Mouse (Mus musculus) naive thymus-derived CD4-positive, alpha-beta T cell, adult 2 months (primary cell): ENCODE measurements around the gene Cactin.

Source experiments
- DNase-seq: peaks from one replicate; pipeline ENCODE4 v3.0.0-alpha.2; 2011; ENCODE audit warnings: low read depth

Cactin gene

DNA sequence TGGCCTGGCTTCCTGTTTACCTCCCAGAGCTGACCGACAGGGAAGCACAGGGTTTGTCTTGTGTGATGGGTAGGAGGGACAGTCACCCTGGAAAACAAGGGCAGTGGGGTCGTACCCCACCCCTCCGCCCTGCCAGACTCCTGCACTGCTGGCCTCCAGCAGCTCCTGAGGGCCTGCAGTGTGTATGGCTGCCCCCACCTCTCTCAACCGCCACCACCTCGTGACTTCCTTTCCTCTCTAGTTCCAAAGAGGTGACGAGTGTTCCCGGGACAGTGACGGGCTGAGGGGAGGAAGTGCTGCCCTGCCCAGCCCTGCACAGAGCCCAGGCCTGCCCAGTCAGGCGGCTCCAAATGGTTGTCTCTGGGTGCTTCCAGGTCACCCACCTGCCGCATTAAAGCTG is 23.1 kb upstream of the Cactin start:
- peak; percentile 73 for DNase-seq

DNA sequence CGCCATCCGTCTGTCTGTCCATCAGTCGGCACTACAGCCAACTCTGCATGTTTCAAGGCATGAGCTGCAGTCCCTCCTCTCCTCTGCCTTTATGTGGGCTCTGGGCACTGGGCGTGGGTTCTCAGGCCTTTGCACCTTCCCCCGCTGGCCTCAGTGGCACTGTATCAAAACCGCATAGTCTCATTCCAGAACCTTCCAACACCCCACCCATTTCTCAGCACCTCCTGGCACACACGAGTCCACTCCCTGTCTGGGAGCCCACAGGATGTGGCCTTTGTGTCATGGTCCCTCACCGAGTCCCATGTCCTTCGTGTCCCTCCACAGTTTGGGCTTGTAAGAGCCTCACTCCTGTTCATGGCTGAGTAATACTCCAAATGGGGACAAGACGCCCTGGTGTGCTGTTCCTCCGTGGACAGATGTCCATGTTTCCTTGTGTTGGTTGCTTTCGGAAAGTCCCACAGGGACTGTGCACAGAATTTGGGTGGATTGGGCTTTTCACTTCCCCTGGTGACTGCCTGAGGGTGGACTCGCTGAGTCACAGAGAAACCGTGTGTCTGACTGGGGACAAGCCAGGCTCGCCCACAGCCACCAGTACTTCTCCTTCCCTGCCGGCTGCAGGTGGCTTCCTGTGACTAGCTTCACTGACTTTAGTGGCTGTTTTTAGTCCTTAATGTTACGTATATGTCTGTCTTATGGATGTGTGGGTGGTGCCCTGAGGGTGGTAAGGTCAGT is 22.4 kb upstream of the Cactin start:
- DNase-seq = peak; percentile 60

DNA sequence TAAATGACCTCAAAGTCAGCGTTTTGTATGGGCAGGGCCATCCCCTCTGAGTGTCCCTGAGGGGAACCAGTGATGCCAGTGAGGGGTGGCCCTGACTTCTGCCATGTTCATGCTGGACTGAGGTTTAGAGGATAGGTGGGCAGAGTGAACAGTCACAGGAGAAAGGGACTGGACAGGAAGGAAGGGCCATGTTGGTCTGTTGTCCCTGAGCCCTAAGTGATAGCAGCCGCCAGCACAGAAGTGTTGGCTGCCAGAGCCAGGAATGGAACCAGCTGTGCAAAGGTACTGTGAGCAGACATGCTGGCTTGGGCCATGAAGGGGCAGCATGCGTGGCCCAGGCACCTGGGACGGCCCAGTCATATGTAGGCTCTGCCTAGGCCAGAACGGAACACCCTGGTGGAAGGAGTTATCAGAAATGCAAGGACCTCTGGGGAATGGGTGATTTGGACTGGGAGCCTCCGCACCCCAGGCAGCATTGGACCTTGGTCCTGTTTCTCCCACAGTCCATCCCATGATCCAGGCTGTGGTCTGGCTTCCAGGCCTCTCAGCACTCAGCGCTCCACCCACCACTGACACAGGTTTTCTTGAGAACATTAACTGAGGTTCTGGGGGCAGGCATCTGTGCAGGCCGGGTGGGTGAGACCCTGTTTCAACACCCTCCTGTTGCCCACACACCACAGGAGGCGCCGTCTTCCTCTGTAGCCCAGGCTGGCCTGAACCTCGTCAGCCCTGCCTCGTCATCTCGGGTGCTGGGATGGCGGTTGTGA is 21.1 kb upstream of the Cactin start:
- no peak for DNase-seq

DNA sequence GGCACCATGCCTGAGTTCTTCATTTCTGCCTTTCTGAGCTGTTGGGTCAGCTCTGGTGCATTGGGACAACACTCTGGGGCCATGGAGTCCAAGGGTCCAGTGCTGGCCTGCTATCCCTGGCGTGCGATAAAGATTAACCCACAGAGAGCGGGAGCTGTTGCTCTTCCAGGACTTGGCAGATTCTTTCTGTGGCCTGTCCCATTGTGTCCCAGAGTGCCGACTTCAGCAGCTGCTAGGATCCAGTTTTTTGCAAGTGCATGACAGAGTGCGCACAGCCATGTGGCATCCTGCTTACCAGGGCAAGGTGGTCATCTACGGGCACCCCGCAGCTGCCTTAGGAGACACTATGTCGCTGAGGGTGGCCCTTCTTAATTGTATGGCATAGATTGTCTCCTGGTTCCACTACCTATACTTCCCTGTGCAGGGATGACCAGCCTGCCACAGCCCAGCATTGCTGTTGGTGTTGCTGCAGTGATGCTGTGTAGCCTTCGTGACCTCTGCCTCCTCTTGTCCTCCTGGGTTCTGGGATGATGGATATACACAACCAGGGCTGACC is 20.5 kb upstream of the Cactin start:
- no peak for DNase-seq

DNA sequence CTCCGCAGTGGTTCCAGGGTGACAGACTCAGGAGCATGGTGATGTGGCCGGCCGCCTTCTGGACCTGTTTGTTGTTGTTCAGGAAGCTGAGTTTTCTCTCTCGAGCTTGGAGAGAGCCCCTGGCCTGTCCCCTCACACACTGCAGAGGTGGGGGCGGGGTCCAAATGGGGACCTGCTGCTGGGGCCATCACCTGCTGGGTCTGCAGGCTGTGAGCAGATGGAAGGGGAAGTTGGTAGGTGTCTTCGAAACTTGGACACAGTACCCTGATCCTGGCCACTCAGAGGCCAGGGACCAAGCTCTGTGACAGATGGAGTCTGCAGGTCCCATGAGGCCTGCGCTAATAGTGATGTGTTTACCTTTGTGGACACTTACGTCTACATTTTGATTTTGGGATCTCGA is 19.6 kb upstream of the Cactin start:
- DNase-seq = no peak

DNA sequence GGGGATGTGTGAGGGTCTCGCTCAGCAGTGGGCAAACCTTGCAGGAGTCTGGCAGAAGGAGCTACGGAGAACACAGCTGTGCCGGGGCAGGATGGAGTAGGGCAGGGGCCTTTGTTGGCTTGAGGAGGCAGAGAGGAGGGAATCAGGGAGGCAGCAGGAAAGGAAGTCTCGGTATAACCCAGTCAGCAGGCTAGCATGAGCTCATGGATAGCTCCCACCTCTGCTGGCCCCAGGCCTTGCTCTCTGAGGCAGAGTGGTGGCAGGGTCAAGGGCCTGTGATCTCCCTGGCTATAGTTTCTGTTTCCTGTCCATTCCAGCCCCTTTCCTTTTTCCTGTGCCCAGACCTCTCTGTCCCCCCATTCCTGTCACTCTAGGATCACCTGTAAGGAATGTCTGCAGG is 18.6 kb upstream of the Cactin start:
- no peak for DNase-seq

DNA sequence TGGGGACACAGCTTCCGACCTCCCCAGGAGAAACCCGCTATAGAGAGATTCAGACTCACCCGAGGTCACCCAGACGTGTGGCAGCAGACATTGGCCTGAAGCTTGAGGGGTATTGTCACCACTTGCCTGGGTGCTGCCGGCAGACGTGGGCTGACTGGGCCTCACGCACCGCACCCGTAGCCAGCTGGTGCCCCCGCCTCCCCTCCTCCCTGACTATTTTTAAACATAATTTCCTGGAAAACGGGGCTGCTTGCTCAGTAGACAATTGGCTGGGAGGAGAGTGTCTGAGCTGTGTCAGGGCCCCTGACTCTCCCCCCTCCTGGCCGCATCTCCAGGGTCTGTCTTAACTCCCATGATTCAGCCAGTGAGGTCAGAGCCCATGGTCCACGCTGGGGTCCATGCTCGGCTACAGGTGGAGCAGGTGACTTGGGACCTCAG is 18.1 kb upstream of the Cactin start:
- no peak for DNase-seq

DNA sequence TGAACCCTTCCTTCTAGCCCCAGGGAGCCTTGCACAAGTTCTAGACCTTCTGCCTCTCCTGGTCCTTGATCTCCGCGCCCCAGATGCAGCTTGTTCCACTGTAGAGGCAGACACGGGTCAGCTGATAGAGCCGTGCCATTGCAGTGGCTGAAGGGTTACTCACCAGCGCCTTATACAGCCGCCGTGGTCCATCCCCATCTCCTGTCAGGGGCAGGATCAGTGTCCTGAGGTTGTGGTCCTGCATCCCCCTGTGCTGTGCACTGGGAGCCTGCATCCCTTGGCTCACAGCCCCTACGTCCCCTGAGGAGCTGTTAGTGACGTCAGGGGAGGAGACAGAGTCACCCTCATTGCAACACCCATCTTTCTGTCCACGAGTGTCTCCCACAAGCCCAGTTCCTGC is 17.6 kb upstream of the Cactin start:
- DNase-seq = no peak

DNA sequence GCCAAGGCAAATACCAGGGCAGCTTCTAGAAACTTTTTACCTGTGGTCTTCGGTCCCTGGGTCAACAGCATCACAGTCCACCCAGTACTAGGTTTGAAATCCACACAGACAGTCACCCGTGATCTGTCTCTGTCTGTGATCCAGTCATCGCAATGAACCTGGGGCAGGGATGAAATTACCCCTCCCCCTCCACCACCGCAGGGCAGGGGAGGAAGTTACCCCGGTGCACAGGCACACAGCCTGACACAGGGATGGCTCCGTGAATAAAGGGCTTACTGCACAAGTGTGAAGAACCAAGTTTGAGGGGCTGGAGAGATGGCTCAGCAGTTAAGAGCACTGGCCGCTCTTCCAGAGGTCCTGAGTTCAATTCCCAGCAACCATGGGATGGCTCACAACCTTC is 17.1 kb upstream of the Cactin start:
- DNase-seq = peak; percentile 71

DNA sequence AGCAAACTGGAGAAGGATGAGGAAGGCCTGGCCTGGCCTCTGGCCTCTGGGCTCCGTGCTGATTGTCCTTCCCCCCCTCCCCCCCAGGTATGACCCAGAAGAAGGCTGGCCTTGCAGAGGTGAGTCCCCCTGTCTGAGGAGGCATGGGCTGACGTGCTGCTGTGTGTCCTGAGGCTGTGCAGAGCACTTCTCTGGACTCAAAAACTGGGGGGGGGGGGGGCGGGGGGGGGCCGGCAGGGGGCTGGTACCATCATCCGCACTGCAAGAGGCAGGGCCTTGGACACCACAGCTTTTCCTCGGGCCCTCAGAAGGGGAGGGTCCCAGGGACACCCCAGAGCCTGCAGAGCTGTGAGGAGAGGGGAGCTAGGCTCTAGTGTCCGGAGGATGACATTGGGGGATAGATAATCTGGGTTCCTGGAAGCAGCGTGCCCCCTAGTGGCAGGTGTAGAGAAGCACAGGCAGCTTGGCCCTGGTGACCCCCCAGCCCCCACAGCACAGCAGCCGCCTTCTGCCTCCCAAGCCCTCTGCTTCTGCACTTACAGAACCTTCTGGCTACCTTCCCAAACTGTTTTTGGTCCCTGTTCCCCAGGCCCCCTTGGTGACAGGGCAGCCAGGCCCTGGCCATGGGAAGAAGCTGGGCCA is 16.2 kb upstream of the Cactin start:
- DNase-seq = peak; percentile 83

DNA sequence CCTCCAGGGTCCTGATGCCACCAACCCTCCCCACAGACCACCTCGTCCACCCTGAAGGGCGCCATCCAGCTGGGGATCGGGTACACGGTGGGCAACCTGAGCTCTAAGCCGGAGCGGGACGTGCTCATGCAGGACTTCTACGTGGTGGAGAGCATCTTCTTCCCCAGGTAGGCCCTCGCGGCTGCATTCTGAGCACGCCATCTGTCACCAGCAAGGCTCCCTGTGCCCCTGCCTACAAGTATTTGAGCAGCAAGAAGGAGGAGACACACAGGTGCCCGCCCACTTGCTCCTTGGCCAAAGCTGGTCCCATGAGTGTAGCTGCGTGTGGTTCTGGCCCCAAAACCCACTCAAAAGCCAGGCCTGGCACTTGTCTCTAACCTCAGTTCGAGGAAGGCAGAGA is 15.2 kb upstream of the Cactin start:
- no peak for DNase-seq

DNA sequence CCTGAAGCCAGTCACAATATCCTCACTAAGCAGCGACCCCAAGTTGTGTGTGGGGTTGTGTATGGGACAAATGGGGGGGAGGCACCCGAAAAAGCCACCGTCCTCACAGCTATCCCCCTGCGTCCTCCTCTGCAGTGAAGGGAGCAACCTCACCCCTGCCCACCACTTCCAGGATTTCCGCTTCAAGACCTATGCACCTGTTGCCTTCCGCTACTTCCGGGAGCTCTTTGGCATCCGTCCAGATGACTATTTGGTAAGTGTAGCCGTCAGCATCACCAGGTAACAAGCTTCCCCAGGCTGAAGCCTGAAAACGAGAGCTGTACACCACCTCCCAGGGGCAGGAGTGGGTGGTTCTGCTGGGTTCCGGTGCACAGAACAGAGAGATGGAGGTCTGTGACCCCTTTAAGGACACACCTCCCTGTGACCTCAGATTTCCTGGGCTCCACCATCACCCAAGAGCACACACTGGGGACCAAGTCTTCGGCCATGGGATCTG is 14.7 kb upstream of the Cactin start:
- no peak for DNase-seq

DNA sequence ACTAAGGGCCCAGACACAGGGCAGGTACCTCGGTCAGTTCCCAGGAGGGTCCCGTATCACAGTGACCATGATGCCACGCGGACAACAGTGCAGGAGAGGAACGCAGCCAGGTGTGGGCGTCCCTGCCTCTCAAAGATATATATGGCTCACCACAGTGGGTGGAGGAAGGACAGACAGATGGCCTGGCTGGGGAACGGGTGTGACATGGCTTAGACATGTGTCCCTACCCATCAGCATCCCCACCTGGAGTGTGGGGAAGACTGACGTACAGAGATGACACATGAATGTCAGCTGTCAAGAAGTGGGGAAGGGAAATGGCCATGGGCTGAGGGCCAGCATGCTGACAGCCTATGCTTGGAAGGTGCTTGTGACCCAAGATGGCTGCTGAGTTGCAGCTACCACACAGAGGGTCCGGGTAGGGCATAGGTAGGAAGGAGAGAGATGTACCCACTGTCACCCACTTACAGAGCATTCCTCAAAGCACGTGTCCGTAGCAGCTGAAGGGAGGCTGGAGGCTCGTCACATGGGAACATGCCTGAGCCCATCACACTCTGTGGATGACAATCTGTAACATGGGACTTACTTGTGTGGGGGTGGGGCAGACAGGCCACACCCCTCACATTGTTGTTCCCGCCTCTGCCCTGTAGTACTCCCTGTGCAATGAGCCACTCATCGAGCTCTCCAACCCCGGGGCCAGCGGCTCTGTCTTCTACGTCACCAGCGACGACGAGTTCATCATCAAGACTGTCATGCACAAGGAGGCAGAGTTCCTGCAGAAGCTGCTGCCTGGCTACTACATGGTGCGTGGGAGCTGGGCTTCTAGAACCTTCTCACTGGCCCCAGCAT is 13.8 kb upstream of the Cactin start:
- DNase-seq = no peak

DNA sequence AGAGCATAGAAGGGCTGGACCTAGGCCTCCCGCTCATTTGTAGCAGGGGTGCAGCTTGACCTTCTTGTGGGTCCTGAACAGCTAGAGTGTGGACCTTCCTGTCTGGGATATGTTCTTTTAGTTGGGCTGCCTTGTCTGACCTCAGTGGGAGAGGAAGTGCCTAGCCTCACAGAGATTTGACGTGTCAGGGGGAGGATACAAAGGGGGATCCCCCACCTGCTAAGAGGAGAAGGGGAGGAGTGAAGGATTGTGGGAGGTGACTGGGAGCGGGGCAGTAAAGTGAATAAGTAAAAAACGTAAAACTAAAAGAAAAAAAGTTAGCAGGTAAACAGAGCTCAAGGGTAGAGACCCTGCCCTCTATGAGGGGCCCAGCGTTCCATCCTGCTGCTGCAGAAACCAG is 11.3 kb upstream of the Cactin start:
- no peak for DNase-seq

DNA sequence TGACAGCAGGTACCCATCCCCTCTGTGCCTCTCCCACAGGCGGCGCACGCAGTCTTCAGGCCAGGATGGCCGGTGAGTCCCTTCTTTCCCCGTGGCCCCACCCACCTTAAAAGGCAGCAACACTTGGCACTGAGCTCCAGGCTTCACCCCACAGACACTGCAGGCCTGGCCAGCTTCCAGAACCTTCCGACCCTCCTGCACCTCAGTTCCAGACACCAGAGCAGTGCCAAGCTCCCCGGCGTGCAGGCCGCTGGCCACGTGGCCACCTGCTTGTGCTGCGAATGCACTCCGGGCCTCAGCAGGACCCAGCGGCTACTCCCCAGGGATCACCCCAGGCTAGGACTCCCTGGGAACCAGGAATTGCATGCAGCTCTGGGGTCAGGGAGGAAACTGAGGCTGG is 7.3 kb upstream of the Cactin start:
- DNase-seq = no peak

DNA sequence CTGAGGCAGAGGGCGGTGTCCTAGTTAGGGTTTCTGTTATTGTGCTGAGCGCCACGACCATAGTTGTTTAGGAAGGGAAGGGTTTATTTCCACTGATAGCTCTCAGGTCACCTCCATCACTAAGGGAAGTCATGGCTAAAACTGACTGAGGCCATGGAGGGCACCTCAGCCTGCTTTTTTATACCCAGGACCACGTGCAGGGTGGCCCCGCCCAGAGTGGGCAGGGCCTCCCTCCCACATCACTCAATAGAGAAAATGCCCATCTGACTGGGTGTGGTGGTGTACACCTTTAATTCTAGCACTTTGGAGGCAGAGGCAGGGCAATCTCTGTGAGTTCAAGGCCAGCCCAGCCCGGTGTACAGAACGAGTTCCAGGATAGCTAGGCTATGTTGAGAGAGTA is 6.7 kb upstream of the Cactin start:
- DNase-seq = no peak

DNA sequence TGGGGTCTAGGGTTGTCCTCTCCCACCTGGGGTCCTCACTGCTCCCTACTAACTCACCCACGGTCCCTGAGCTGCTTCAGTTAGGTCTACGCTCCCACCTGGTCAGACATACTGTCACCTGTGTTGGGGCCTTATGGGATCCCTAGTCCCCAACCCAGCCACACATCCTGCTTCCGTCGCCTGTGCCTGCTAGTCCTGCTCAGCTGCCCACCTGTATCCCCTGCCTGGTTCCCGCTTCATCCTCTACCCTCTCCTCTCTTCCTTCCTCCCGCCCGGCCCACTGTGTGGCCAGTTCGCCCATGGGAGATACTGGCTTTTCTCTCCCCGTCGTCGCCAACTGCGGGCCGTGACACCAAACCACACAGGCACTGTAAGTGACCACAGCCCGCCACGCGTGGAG is 5.3 kb upstream of the Cactin start:
- DNase-seq = no peak

DNA sequence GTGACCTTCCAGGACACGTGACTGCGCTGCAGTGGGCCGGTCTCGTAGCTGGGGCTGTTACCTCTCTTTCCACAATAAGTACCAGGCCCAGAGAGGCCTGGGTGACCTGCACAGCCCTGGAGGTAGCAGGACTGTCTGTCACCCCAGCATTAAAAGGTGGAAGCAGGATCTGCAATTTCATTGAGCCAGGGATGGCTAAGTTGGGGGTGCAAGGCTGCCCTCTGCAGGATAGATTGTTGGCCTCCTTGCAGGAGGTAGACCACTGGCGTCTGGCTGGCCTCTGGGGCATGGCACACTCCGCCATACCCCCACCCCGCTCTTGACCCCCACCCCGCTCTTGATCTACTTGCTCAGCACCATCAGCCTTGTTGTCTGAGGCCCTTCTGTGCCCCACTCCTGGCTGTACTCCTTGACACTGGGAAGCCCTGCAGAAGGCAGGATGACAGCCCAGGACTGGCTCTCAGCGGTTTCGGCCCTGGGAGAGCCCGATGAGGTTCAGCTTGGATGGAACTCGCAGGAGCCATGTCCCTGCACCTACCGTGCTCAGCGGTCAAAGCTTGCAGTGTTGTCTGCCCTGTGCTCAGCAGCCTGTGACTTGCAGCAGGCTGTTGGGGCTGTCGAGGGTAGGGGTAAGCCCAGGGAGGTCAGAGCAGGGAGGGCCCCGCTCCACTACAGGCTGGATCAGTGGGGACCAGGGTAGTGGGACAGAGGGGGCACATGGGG is 4.4 kb upstream of the Cactin start:
- no peak for DNase-seq

DNA sequence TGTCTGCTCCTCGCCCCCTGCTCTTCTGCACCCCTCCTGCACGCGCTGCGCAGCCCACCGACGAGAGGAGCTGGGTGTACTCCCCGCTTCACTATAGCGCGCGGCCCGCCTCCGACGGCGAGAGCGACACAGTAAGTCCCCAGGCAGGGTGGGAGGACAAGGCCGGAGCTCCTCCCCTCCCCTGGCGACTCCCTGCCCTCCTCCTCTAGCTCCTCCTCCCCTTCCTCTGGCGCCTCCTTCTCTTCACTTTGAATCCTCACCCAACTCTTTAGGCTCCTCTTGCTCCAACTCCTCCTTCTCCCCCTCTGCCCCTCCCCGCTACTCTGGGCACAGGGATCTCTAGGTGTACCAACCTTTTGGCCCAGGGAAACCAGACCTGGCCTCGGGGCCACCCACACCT is 3.6 kb upstream of the Cactin start:
- peak; percentile 47 for DNase-seq

DNA sequence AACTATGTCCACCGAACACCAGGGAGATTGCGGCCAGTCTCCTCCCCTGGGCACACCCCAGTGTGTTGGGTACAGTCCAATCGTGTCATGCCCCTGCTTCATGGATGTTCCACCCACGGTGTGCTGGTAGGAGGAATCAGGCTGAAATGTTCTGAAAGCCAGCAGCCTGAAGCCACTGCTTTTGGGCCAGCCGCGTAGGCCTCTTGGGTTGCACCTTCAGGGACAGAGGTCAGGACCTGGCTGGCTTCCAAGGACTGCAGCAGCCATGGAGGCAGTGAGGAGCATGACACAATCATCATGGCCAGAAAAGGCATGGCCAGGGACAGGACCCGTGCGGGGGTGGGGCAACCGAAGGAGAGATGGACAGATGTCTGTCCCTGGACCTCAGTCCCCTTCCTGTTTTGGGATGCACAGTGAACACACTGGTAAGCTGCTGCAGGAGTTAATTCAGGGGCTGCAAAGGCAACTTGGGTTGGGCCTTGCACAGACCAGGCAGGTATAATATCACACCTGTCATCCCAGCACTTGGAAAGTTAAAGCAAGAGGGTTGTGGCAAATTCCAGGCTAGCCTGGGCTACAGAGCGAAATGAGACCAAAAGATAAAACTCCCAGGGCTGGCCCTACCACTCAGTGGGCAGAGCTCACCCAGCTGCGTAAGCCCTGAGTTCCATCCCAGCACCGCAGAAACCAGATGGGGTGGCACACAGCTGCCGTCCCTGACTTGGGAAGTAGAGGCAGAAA is 2.1 kb upstream of the Cactin start:
- no peak for DNase-seq

DNA sequence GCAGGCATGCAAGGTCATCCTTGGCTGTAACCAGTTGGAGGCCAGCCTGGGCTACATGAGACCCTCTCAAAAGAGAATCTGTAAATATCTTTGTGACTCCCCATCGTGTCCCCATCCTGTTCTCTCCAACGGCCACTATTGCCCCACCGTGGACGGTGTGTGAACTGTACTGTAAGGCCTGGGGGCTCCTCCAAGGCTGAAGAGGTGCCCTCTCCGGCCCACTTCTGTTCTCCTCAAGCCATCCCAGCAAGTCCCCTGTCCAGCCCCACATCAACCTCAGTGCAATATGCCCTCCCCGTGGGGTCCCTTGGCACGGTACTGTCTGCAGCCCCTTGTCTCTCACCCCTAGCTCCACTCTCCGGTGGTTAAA is 1.6 kb upstream of the Cactin start:
- no peak for DNase-seq
